Mouse (Mus musculus): ENCODE data around the gene Glmn.
A peak's percentile ranks its signal among the peaks of the same experiment; 100 is the strongest.

Gene Glmn

DNA sequence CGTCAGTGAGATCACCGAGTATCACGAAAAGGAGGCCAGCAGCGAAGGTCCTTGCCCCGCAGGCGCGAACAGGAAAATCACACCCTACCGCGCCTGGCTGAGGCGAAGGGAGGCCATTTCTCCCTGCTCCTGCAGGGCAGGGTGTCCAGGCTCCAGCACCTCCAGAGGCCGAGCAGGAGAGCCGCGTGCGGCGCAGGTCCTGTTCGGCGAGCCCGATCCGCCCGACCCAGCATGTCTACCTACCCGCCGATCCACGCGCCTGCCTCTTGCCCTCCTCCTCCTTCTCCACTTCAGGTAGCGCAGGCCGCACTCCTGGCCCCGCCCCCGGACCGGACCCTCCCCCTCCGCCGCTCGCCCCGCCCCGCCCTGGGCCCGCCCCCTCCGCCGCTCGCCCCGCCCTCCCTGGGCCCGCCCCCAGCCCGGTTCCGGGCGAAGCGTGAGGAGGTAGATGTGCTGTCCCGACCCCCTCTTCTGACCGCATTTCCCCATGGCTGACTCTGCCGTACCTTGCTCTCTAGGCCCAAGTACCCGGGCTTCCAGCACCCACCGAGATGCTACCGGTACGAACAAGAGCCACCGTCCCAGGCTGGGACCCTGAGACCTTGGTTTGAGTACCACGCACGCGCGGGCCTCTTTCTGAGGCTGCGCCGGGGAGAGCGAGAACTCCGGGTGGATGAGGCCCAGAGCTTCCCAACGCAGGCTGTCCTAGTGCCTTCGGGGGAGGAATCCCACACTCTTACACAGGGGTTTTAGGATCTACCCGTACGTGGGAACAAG is at the start of gene Glmn, which contains the start of gene Rpap2:
Gene Glmn, minus strand, starts transcription at position 588 of the 777 bp plus-strand sequence.
Gene Rpap2, plus strand, starts transcription at position 73 of the 777 bp plus-strand sequence.
- DNase-seq = peak; percentile 82 to 85

DNA sequence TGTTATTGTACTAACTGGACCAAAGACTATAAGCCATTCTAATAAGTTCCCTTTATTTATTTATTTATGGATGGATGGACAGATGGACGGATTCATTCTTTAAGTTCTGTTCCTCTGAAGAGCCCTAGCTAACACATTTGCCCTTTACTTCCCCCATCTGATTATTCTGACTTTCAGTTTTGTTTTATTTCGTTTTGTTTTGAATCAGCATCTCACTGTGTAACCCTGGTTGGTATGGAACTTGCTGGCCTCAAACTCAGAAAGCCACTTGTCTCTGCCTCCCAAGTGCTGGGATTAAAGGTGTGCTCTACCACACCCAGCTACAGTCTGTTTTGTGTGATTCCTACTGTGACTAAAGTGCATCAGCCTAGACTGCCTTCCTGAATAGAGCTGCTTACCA is 48.2 kb upstream of the Glmn start:
- DNase-seq = no peak

DNA sequence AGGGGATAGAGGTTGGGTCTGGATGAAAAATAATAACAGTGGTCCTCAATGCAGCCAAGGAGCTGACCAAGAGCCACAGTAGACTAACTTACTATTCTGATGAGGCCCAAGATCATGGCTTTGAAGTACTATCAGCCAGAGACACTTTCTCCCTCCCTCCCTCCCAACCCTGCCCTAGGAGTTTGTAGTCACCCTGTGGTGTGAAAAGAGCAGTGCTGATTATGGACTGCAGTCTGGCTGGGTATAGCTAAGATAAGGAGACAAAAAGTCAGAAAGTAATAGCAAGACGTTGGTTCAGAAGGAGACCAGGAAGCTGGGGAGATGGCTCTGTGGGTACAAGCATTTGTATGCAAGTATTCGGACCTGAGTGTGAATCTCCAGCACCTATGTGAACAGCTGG is 46.9 kb upstream of the Glmn start:
- no peak for DNase-seq

DNA sequence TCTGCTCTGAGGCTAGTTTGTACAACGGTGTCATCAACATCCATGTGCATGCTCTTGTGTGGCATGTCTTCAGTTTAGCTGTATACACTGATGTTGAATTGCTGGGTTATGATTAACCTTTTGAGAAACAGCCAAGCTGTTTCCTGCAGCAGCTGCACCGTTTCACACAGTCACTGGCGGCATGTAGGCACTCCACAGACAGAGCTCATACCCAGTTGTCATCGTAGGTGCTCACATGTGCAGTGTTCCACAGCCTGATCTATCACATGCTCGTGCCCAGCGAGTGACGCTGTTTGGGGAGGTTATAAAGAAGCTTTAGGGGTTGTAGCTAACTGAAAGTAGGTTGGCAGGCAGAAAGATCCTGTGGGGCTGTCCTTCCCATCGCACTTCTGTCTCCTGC is 40.7 kb upstream of the Glmn start:
- no peak for DNase-seq

DNA sequence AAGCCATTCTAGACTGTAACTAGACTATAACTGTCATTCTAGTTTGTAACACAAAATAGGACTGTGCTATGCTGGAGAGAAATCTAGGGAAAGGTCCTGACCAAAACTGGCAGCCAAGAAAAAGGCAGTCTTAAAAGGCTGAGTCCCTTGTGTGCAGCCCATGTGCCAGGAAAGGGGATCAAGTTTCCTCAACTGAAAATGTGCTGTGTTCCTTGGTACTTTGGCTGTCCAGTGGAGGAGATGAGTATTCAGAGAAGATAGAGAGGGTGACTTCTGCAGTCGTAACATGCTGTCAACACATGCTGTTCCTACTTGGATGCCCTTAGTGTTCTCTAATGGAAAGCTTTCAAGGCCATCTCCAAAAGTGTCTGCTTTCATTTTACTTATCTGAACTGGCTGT is 39.4 kb upstream of the Glmn start:
- no peak for DNase-seq

DNA sequence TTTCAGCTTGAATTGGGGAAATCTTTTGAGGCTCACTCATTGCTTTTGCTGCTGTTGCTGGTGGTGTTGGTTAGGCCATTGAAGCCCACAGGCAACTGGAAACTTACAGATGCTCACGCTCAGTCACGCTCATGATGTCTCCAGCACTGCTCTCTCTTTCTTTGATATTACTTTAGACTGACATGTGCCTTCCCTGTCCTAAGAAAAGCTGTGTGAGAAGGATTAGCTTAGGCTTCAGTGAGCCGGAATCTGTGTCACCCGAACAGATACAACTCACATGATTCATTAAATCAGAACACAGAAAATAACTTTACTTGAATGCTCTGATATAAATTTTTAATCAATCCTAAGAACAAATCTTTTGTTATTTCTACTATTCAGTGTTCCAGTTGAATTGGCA is 36.0 kb upstream of the Glmn start:
- DNase-seq = no peak

DNA sequence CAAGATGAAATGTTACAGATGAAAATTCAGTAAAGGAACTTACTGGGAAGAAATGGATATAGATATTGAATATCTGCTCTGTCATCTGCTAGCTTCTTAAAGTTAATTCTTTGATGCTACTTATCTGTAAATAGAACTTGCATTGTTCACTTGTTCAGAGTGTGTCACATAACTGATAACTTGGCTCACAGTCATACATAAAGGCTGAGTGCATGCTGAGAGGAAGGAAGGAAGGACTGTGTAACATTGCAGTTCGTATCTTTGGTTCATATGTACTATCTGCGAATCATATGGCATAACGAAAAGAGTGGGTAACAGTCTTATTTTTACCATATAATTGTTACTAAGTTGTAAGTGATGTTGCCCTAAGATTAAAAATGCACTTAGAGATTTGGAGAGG is 23.6 kb upstream of the Glmn start:
- DNase-seq = no peak

DNA sequence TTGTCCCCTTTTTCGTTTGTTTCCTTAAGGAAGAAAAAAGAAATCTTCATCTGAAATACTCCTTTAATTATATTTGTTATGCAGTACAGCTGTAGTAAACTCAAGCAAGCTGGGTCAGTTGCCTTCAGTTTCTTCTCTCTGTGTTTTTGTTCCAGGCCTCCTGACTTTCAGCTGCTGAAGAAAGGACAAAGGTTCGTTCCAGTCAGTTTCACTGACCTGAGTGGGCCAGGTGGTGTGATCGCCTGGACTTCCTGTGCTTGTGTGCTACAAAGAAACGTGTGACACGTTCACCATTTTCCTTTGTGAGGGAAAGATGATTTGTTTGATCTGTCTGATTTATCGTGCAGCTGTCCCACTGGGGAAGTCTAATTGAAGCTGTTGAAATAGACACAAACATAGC is 20.3 kb upstream of the Glmn start:
- DNase-seq = no peak

DNA sequence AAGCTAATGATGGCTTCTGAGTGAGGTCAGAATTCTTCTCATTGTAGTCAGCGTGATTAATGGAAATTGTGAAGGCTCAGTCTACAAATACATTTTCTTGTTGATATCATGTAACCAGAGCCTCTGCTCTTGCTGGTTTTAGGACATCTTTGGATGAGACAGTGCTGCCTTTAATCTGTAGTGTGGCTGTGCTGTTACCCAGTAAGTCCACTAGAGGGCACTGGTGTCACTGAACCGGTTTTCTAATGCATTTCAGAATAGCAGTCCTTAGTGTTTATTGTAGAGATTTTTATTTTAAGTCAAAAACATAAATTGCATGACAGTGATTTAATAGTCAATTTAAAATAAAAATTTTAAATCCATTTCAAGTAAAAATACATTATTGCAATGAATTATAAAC is 13.5 kb upstream of the Glmn start:
- peak in 1 of 2 experiments; percentile 44 for DNase-seq

DNA sequence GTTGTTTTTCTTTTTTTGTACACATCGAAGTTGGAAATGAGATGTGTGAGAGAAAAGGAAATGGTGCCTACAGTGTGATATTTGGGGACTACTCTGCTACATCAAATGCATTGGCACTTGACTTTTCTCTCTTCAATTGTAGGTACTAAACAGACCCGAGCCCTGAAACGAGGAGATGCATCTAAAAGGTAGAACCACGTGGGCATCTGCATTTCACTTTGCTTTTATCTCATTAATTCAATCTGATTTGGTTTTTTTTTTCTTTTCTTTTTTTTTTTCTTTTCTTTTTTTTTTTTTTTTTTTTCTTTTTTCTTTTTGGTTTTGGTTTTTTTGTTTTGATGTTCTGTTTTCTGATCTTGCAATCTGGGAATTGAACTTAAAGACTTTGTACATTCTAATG is 692 bp upstream of the Glmn start:
- DNase-seq = no peak

DNA sequence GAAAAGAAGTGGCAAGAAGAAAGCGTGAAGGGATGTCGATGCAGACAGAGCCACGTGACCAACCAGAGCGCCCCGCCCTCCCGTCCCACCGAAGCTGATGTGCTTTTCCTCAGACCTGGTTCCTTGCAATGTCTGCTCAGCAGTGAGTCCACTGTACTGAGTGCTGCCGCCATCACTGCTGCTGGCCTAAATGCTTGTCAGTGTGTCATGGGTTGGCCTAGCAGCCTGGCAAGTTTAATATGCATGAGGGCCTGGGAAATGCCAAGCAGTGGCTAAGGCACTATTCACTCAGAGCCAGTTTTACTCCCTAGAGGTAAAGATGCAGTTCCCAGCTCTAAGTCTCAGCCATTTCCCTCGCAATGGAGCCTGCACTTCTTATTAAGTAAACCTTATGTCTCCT is 28.5 kb downstream of the Glmn start:
- no peak for DNase-seq

DNA sequence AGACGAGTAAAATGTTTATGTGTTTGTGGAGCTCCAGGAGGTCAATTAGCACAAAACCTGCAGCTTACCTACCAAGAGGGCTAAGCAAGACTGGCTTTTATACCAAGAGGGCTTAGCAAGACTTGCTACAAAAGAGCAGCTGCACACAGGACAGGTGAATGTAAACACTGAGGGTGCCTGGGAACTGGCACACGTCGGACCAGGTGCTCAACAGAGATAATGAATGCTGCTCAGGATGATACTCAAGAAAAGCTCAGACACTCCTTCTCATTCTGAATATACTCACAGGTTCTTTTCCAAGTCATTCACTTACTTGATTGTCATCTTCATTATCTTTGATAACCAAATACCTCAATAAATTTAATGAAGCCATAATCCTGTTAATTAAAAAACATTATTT is 40.7 kb downstream of the Glmn start:
- DNase-seq = no peak

DNA sequence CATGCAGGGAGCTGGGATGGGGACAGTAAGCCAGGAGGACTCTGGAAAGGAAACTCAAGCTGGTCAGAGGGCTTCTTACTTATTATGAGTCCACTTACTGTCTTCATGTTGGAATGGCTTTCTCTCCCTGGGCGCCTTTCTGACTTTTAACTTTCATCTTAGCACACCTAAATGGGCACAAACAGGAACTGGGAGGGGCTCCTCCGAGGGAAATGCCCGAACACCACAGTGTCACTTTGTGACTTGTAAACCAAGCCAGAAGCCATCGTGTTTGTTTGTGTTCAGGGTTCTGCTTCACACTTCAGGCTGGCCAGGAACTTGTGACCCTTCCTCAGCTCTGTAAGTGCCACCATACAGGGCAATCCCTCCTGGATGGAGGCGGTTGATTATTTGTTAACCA is 43.4 kb downstream of the Glmn start:
- no peak for DNase-seq

DNA sequence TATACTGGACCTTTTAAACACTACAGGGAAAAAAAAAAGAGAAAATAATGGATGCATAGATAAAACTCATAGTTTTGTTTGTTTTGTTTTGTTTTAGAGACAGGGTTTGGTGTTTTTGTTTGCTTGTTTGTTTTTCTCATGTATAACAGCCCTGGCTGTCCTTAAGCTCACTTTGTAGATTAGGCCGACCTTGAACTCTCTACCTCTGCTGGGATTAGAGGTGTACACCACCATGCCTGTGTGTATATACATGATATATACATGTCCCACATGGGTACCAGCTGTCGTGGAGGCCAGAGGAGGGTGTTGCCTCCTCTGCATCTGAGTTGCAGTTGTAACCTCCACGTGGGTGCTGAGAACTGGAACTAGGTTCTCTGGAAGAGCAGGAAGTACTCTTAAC is 49.2 kb downstream of the Glmn start:
- DNase-seq = no peak

DNA sequence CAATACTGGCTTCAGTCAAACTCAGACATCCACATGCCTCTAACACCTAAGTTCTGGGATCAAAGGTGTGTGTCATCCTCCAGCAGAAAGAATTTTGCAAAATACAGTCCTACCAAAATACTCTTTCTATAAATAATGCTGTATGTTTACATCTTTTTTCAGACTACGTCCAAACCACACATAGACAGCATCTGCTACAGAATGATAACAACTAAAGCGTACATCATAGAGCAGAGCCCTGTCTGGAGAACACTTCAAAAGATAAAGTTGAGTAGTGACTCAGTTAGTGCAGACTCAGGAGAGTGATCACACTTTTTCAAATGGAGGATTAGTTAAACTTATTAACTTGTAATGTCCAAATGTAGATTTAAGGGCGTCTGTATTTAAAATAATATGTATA is 49.7 kb downstream of the Glmn start:
- DNase-seq = no peak

DNA sequence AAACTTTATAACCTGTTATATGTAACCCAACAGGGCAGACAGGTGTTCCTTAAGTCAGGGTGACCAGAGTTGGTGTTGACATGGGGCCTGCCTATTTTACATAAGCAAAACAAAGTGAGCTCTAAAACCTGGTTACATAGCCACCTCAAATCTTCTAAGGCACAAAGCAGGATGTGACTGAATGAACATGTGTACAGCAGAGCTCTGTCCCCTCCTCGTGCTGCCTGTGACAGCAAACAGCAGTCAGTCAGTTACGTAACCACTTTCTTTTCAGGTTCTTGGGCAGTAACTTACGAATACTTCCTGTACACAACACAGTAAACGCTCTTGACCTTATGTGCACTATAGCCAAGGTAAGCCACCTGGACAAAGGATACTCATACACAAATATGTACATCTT is 51.8 kb downstream of the Glmn start:
- DNase-seq = no peak

DNA sequence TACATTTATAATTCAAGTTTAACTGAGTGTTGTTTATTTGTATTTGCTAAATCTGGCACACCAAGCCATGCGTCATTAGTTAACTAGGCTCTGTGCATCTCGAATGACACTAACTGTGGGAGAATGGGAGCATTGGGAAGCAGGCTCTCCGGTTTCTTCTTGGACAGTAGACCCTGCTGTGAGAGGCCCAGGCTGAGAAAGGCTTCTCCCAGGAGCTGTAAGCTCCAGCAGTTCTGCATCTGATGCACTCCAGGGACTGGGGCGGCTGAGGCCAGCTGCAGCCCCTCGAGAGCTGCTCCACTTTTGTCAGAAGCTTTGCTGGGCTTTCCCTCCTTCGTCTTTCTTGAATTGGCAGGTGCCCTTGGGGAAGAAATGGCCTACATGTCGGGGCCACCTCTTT is 56.0 kb downstream of the Glmn start:
- no peak for DNase-seq

DNA sequence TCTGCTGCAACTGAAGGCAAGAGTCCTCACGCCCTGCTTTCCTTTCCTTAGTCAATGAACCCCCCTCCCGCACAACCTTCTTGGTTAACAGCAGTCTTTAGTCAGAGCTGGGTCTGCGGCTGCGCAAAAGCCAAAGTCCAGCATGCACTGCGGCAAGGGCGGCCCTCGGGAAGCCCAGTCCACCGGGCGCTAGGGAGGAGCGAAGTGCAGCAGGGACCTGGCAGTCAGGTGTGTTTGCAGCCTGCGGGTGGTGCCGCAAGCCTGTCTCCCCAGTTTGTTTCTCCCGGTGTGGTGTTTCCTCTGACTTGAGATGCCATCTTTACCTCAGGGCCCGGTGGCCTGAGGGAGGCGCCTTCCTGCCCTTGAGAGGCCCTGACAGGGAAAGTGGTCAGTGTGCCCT is 63.1 kb downstream of the Glmn start, which contains the start of gene 1700028K03Rik:
Gene 1700028K03Rik, plus strand, starts transcription at position 129 of the 400 bp plus-strand sequence.
- no peak for DNase-seq

DNA sequence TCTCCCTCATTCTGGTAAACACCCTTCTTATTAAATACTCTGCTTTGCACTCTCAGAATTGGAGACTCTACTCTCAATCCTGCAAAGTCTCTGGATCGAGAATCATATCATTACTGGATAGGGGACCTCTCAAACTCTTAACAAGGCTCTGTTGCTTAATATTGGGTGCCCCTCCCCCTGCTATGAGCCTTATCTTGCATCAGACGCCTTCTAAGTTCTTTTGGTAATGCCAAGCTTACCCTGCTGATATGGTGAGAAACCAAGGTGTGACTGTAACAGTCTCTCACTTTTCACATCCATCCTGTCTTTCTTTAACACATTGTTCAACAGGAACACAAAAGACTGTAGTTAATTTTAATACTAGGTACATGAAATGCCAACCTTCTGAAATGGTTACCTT is 64.1 kb downstream of the Glmn start:
- no peak for DNase-seq

DNA sequence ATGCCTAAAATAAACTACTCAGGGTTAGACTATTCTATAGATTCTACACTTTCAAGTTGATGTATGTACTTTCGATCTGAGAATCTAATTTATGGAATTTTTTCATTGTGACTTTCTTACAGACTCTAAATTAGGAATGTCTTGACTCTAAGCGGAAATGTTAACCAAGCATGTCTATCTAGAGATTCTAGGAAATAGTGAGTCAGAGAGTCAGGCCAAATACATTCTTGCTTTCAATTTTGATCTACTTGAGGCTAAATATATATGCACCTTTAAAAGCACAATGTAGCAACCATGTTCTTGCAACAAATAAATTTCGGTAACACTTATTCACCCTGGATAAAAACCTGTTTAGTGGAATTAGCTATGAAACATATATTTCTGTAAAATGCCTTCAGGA is 68.8 kb downstream of the Glmn start:
- no peak for DNase-seq

DNA sequence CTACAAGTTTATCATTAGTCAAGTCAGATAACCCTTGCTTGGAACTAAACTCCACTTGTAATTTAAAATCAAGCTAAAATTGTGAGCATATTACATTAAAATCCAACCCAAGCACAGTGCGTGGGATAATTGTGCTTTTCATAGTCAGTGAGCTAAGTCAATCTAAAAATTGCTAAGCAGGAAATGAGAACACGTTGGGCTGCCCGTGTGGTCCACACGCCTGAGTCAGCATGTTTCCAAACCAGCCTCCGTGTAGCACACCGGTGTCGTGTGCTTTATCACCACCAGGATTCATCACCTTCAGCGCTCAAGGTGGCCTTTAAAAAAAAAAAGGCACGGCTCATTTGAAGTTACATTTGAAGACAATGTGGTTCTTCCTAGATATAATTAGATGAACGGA is 73.4 kb downstream of the Glmn start:
- DNase-seq = no peak

DNA sequence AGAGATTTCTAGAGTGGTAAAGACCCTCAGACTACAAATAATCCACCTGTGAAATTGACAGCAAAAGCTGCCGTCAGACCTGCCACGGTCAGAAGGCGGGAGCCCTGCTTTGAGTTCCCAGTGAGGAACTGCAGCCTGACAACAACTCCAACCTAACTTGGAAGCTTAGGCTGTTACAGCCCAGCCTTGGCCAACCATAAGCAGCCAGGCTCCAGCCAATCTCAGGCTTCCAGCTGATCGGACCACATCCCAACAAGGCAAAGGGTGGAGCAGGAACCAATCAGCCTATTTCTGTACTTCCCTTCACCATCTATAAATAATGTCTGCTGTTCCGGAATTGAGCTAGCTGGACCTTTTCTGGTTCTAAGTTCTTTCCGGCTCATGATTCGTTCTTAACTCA is 75.8 kb downstream of the Glmn start:
- DNase-seq = no peak

DNA sequence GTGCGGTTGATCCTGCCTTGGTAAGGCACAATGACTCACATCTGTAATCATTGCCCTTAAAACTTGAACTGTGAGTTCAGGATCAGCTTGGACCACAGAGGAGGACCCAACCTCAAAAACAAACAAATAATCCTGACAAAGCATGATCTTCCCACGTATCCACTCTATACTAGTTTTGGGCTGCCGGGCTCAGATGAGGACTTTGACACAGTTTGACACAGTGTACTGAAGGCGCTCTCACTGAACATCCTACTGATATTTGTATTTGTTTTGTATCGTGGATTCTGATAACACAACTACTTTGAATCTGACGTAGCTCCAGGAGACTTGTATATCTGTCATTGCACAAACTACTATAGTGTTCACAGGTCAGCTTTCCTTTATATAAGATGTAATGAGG is 76.3 kb downstream of the Glmn start:
- DNase-seq = no peak

DNA sequence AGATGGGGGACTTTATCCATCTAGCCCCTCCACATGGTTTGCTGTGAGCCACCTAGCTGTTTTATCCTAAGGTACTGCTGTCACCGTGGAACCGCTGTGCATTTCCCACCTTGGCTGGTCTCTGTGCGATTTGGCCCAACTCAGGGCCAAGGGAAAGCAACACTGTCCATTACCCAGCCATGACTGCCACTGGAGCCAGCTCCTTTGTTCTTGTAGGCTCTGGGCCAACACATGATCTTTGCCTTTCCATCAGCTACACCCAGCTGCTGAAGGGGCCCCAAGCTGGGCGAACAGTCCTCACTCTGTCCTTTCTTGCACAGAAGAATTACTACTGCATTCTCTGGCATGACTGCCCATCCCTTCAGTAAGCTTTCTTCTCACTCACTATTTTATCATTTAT is 79.1 kb downstream of the Glmn start:
- no peak for DNase-seq

DNA sequence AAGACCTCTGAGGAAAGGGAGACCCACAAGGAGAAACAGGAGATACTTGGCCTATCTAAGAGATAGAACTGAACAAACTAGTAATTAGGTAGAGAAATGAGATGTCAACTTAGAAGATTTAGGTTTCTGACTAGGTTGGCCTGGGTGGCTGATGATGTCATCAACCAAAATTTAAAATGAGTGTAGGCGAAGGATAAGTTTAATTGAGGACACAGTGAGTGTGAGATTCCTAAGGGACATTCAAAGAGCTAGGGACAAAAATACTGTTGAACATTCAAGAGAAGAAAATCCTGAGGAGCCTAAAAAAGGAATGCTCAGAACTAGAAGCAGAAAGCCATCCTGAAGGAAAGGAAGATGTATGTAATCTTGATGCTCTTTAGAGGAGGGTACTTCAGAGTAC is 81.6 kb downstream of the Glmn start:
- no peak for DNase-seq

All from spleen, adult 18-20 months (tissue).